In the genomic region with DNA sequence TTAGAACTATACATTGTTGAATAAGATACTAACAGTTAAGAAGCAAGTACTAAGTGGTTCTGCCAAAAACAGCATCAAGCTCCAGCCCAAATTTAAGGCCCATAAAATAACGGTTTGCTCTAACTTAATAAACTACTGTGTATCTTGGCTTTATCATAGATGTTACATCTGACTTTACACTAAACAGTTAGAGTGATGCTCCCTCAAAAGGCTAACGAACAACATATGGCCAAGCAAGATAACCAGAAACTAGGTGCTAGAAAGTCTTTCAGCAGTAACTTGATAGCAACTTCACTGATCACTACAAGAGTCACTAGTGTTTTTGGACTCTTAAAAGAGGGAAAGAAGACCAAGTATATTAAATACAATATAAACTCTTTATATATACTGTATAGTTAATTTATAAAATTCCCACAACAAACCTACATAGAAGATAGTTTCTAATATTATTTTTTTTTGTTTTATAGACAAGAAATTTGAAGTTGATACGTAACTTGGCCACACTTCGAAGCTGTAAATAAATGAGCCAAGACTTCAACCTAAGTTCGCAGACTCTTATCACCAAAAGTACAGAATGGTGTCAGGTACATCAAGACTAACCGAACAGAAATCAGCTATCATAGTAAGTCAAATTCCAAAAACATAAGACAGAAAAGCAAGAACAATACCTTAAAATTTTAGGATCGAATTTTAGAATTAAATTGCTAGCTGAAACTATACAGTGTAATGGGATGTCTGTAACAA, we compare ENCODE assay signal across 24 mouse cellular contexts.
DNase-seq lines count a peak whose midpoint lies in the region; ATAC-seq and TF ChIP-seq lines count a peak whose summit lies in the region.
"Had no signal": no experiment of that assay in that cellular context is flagged by ENCODE, and none has a peak within 500 bp of the region (broad histone marks: within the 10 kb centered on the region; RNA-seq: fewer than 3 reads in every experiment).

No protein-coding gene starts in this region.

- TF ChIP-seq RAD21 in MEL (IDR thresholded peaks at IDR 0.05; ENCODE audit: low read depth, low read length) = no peak

- no peaks in the 10 kb centered on the region for H3K9me3 ChIP-seq in G1E (replicated peaks)
- H3K9me3 ChIP-seq in MEL (replicated peaks; ENCODE audit: insufficient read depth, low read length) = no peaks in the 10 kb centered on the region
- H3K9me3 ChIP-seq in liver, embryonic 15.5 days (replicated peaks) = no peaks in the 10 kb centered on the region
- no peaks in the 10 kb centered on the region for H3K9me3 ChIP-seq in kidney, embryonic 16.5 days (ENCODE audit: low read length)
- H3K9me3 ChIP-seq: forebrain, embryonic 12.5 days; hindbrain, embryonic 12.5 days; kidney, embryonic 15.5 days; limb, embryonic 13.5 days; lung, embryonic 15.5 days; midbrain, embryonic 13.5 days; neural tube, embryonic 12.5 days had no signal

- H3K36me3 ChIP-seq in G1E (replicated peaks) = peaks cover 63% of the 10 kb centered on the region
- peaks cover 11 to 79% of the 10 kb centered on the region in 2 experiments for H3K36me3 ChIP-seq in MEL (ENCODE audit: control insufficient read depth in 1 of 2, insufficient read depth in 2 of 2, low read length in 2 of 2)
- peaks cover 31% of the 10 kb centered on the region for H3K36me3 ChIP-seq in liver, embryonic 15.5 days (replicated peaks)
- peaks cover 7% of the 10 kb centered on the region; the same call in 1 of the 2 replicates for H3K36me3 ChIP-seq in kidney, embryonic 16.5 days (ENCODE audit: insufficient read depth, low read length)
- H3K36me3 ChIP-seq: lung, embryonic 15.5 days; neural tube, embryonic 12.5 days had no signal

- TF ChIP-seq CTCF in G1E (IDR thresholded peaks at IDR 0.05; ENCODE audit: low read depth, low read length) = no peak
- no peak for TF ChIP-seq CTCF in MEL (IDR thresholded peaks at IDR 0.05 in 2 of 3, conservative IDR thresholded peaks at IDR 0.05 in 1 of 3; ENCODE audit: control insufficient read depth in 1 of 3, insufficient read depth in 1 of 3, low read depth in 2 of 3, low read length in 3 of 3, poor library complexity in 1 of 3, severe bottlenecking in 1 of 3)

- H3K9ac ChIP-seq in MEL (ENCODE audit: control insufficient read depth, low read depth, low read length, poor library complexity, severe bottlenecking) = peak overlapping the region; percentile 67
- peak overlapping the region; percentile 32 for H3K9ac ChIP-seq in liver, embryonic 15.5 days
- no peak overlapping the region for H3K9ac ChIP-seq in kidney, embryonic 16.5 days (replicated peaks; ENCODE audit: low read length)
- H3K9ac ChIP-seq: forebrain, embryonic 12.5 days; hindbrain, embryonic 12.5 days; kidney, embryonic 15.5 days; limb, embryonic 13.5 days; lung, embryonic 15.5 days; midbrain, embryonic 13.5 days; neural tube, embryonic 12.5 days had no signal

- peaks cover 13% of the 10 kb centered on the region for H3K79me2 ChIP-seq in MEL (ENCODE audit: control insufficient read depth, insufficient read depth, low read length, poor library complexity)

- TF ChIP-seq EP300 in MEL (IDR thresholded peaks at IDR 0.05; ENCODE audit: low read depth in 1 of 2, low read length in 2 of 2) = peak; percentile 100

- DNase-seq in G1E (ENCODE audit: low spot score) (no peak), MEL (ENCODE audit: low read depth, low spot score) (peak; percentile 93)
- no peak for DNase-seq in adrenal gland, postnatal 36 days
- DNase-seq in gastrocnemius, postnatal 25 days = no peak
- DNase-seq in adrenal gland, postnatal 25 days = no peak
- DNase-seq: cerebellum, adult 11 months; cerebellum, postnatal 14 days; embryo, embryonic 11 days; gastrocnemius, postnatal 36 days; heart, postnatal 10 days; layer of hippocampus, postnatal 36 days; thymus, adult 2 months had no signal

- H3K4me1 ChIP-seq in G1E (ENCODE audit: insufficient read depth, low read depth, low read length) (peaks cover 70% of the 10 kb centered on the region), MEL (ENCODE audit: control insufficient read depth in 1 of 2, insufficient read depth in 2 of 2, low read length in 2 of 2) (peaks cover 37 to 46% of the 10 kb centered on the region in 2 experiments)
- H3K4me1 ChIP-seq in liver, embryonic 15.5 days (replicated peaks) = peaks cover 49% of the 10 kb centered on the region
- H3K4me1 ChIP-seq in kidney, embryonic 16.5 days (ENCODE audit: insufficient read depth, low read length) = no peaks in the 10 kb centered on the region
- H3K4me1 ChIP-seq: hindbrain, embryonic 12.5 days; kidney, embryonic 15.5 days; limb, embryonic 13.5 days; lung, embryonic 15.5 days; midbrain, embryonic 13.5 days; neural tube, embryonic 12.5 days had no signal

- peak in 1 of 2 experiments; percentile 38; a peak in 1 of 4 replicates for TF ChIP-seq POLR2A in MEL (IDR thresholded peaks at IDR 0.05; ENCODE audit: control insufficient read depth in 1 of 2, insufficient read depth in 1 of 2, low read depth in 1 of 2, low read length in 2 of 2, poor library complexity in 1 of 2)

- H3K4me2 ChIP-seq in liver, embryonic 15.5 days = peak overlapping the region; percentile 51
- H3K4me2 ChIP-seq in kidney, embryonic 16.5 days (replicated peaks; ENCODE audit: low read depth, low read length) = no peak overlapping the region
- H3K4me2 ChIP-seq: forebrain, embryonic 12.5 days; hindbrain, embryonic 12.5 days; kidney, embryonic 15.5 days; limb, embryonic 13.5 days; lung, embryonic 15.5 days; midbrain, embryonic 13.5 days; neural tube, embryonic 12.5 days had no signal

- peak; percentile 88 for ATAC-seq in G1E (ENCODE audit: extremely low read depth, insufficient number of reproducible peaks, low FRiP score, poor library complexity, severe bottlenecking)
- peak; percentile 89 for ATAC-seq in erythroblast, adult 5-6 weeks (replicated peaks; ENCODE audit: low FRiP score, poor library complexity, severe bottlenecking)
- ATAC-seq in liver, embryonic 15.5 days (ENCODE audit: insufficient read depth) = peak; percentile 94
- ATAC-seq in kidney, embryonic 16.5 days (ENCODE audit: low FRiP score, low TSS enrichment) = no peak
- ATAC-seq: inflammation-experienced regulatory T-cells, adult 6 months; midbrain, embryonic 13.5 days had no signal

- peak overlapping the region; percentile 100 for H3K27ac ChIP-seq in MEL (ENCODE audit: control insufficient read depth, low read depth, low read length)
- peak overlapping the region; percentile 88 for H3K27ac ChIP-seq in liver, embryonic 15.5 days (replicated peaks)
- no peak overlapping the region for H3K27ac ChIP-seq in kidney, embryonic 16.5 days (ENCODE audit: low read length)
- H3K27ac ChIP-seq: forebrain, embryonic 12.5 days; hindbrain, embryonic 12.5 days; kidney, embryonic 15.5 days; limb, embryonic 13.5 days; lung, embryonic 15.5 days; macrophage; midbrain, embryonic 13.5 days; neural tube, embryonic 12.5 days had no signal

- H3K4me3 ChIP-seq in G1E (ENCODE audit: low read depth, low read length) (no peak overlapping the region; the same call in 1 of the 2 replicates), MEL (ENCODE audit: control insufficient read depth in 1 of 2, insufficient read depth in 1 of 2, low read depth in 2 of 2, low read length in 2 of 2) (peak overlapping the region in 1 of 2 experiments; percentile 5; a peak in 1 of 4 replicates)
- 0 out of 2 replicates have a peak overlapping the region, but pooled peaks have one; percentile 2 for H3K4me3 ChIP-seq in liver, embryonic 15.5 days (replicated peaks)
- H3K4me3 ChIP-seq in kidney, embryonic 16.5 days (ENCODE audit: low read length) = no peak overlapping the region
- H3K4me3 ChIP-seq: forebrain, embryonic 12.5 days; hindbrain, embryonic 12.5 days; kidney, embryonic 15.5 days; limb, embryonic 13.5 days; lung, embryonic 15.5 days; midbrain, embryonic 13.5 days; neural tube, embryonic 12.5 days had no signal

- no peaks in the 10 kb centered on the region for H3K27me3 ChIP-seq in G1E (ENCODE audit: insufficient read depth, low read length)
- no peaks in the 10 kb centered on the region for H3K27me3 ChIP-seq in MEL (ENCODE audit: control insufficient read depth in 1 of 2, insufficient read depth in 2 of 2, low read length in 2 of 2)
- H3K27me3 ChIP-seq in liver, embryonic 15.5 days = no peaks in the 10 kb centered on the region
- H3K27me3 ChIP-seq in kidney, embryonic 16.5 days (ENCODE audit: insufficient read depth, low read length) = no peaks in the 10 kb centered on the region
- H3K27me3 ChIP-seq: forebrain, embryonic 12.5 days; hindbrain, embryonic 12.5 days; kidney, embryonic 15.5 days; limb, embryonic 13.5 days; lung, embryonic 15.5 days; midbrain, embryonic 13.5 days; neural tube, embryonic 12.5 days had no signal

- WGBS in liver, embryonic 15.5 days (ENCODE audit: insufficient replicate concordance) = 30% methylated on average over 7 of the region's 7 CpGs
- WGBS in kidney, embryonic 16.5 days = 87% methylated on average over 7 of the region's 7 CpGs

TF ChIP-seq in MEL, 35 proteins besides CTCF, POLR2A, EP300 and RAD21 (continues in another document):
- TF ChIP-seq ETS1 (IDR thresholded peaks at IDR 0.05; ENCODE audit: low read depth, low read length) (peak; percentile 84), BHLHE40 (IDR thresholded peaks at IDR 0.05; ENCODE audit: borderline replicate concordance, low read depth, low read length) (no peak), MAX (IDR thresholded peaks at IDR 0.05; ENCODE audit: low read length) (no peak), TAL1 (IDR thresholded peaks at IDR 0.05; ENCODE audit: low read length) (peak; percentile 95), ZC3H11A (IDR thresholded peaks at IDR 0.05; ENCODE audit: low read depth, low read length) (no peak), MXI1 (IDR thresholded peaks at IDR 0.05; ENCODE audit: low read depth, low read length) (0 out of 2 replicates have a peak, but pooled peaks have one; percentile 3), SMC3 (IDR thresholded peaks at IDR 0.05; ENCODE audit: low read depth, low read length) (no peak), USF1 (IDR thresholded peaks at IDR 0.05; ENCODE audit: low read depth, low read length) (no peak), GATA1 (IDR thresholded peaks at IDR 0.05; ENCODE audit: low read depth, low read length) (peak; percentile 98), POLR2AphosphoS5 (IDR thresholded peaks at IDR 0.05; ENCODE audit: borderline replicate concordance, low read depth, low read length) (no peak), POLR2AphosphoS2 (IDR thresholded peaks at IDR 0.05; ENCODE audit: low read length) (0 out of 2 replicates have a peak, but pooled peaks have one; percentile 55), RCOR1 (IDR thresholded peaks at IDR 0.05; ENCODE audit: low read depth, low read length) (peak; percentile 67; the same call in 1 of the 2 replicates), HCFC1 (IDR thresholded peaks at IDR 0.05; ENCODE audit: low read depth, low read length) (peak; percentile 51), ELF1 (IDR thresholded peaks at IDR 0.05; ENCODE audit: low read depth, low read length) (no peak), MEF2A (IDR thresholded peaks at IDR 0.05; ENCODE audit: extremely low read depth, insufficient replicate concordance, low read depth, low read length, poor library complexity, severe bottlenecking) (no peak), SIN3A (IDR thresholded peaks at IDR 0.05; ENCODE audit: low read length) (peak; percentile 95), UBTF (IDR thresholded peaks at IDR 0.05; ENCODE audit: borderline replicate concordance, insufficient read depth, low read depth, low read length) (no peak)
